Mouse (Mus musculus): ENCODE results near the gene Tob2.

DNA sequence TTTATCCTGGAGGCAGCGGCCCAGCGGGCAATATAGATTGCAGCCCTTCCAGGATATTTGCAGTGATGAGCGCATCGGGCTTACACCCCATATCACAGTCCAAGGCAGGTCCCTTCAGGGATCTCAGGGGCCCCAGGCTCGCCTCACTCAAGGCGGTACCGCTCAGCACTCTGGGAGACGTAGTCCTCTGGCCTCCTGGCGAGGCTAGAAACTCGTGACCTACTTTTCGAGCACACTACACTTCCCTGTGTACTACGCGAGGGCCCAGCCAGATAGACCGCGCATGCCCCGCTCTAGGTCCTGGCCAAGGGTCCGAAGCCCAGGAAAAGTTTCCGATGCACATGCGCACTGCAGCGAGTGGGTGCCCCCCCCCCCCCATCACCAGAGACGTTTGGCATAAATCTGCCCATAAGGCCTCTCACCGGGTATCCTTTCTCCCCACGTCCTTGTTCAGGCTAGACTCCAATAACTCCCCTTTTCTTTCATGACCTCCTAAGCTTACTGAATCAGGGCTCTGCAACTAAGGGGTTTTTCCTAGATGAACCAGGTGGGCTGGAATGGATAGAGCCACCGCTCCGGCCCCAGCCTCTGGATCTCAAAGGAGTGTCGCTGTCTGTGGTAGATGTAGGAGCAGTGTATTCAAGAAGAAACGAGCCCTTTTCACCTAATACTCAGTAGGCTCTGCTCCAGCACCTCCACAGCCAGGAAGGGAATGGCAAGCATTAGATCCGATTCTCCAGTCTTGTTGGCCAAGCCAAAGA, 2.4 kb downstream of the Tob2 start:
- no peak for TF ChIP-seq CTCF (IDR thresholded peaks at IDR 0.05; ENCODE audit: low read depth)
- TF ChIP-seq EP300 (IDR thresholded peaks at IDR 0.05; ENCODE audit: low read depth): peak; percentile 37; the same call in 1 of the 2 replicates

Measured in liver, postnatal 0 days (tissue).